Mouse (Mus musculus): Measurements from ENCODE around the gene Slc6a6.

- no peak for TF ChIP-seq CTCF (IDR thresholded peaks at IDR 0.05; ENCODE audit: low read depth, low read length)
- TF ChIP-seq POLR2A (IDR thresholded peaks at IDR 0.05; ENCODE audit: extremely low read depth, insufficient read depth, low read length) = no peak
Measured at GRCm38 (mm10) chr6:91804177-91804576, 120.3 kb downstream of the Slc6a6 start.
